Mouse (Mus musculus) megakaryocyte progenitor cell, adult 5-6 weeks (primary cell): ENCODE measurements around the gene Spcs3. TPM values are rescaled to one million over a fixed set of nuclear protein-coding genes. Genes with fewer than 3 reads are reported as not detected.
"Not testable (repeated sequence)": the region's sequence is repeated elsewhere in the genome, so short reads cannot be mapped to it uniquely, and the experiment has no call there.

ENCODE experiments used
- ATAC-seq: replicated peaks from 2 replicates; pipeline ENCODE4 v1.8.0; 2016; ENCODE audit warnings: mild to moderate bottlenecking, moderate TSS enrichment, inconsistent platforms; ENCODE audit not compliant: poor library complexity
- total RNA-seq, 2 experiments: library from RNA; stranded (forward) in 1 of 2; stranded (reverse) in 1 of 2; fragments of 157-497, 149-512 nt in 1 of 2; fragments of 200-1000 nt in 1 of 2; gene quantifications; 2 replicates each; pipeline versions ENCODE4 v1.2.3 to v1.2.4; 2015 to 2017

The Spcs3 gene
- total RNA-seq (2015), result 245 and 259 TPM in 2 replicates
- total RNA-seq (2017), result 171 and 192 TPM in 2 replicates

- peak; percentile 89 for ATAC-seq
Measured at GRCm38 (mm10) chr8:54529382-54530296, at the start of gene Spcs3, which contains the start of gene Asb5. Spcs3 (minus strand) TSS chr8:54529998. Asb5 (plus strand) TSS chr8:54529580.

DNA sequence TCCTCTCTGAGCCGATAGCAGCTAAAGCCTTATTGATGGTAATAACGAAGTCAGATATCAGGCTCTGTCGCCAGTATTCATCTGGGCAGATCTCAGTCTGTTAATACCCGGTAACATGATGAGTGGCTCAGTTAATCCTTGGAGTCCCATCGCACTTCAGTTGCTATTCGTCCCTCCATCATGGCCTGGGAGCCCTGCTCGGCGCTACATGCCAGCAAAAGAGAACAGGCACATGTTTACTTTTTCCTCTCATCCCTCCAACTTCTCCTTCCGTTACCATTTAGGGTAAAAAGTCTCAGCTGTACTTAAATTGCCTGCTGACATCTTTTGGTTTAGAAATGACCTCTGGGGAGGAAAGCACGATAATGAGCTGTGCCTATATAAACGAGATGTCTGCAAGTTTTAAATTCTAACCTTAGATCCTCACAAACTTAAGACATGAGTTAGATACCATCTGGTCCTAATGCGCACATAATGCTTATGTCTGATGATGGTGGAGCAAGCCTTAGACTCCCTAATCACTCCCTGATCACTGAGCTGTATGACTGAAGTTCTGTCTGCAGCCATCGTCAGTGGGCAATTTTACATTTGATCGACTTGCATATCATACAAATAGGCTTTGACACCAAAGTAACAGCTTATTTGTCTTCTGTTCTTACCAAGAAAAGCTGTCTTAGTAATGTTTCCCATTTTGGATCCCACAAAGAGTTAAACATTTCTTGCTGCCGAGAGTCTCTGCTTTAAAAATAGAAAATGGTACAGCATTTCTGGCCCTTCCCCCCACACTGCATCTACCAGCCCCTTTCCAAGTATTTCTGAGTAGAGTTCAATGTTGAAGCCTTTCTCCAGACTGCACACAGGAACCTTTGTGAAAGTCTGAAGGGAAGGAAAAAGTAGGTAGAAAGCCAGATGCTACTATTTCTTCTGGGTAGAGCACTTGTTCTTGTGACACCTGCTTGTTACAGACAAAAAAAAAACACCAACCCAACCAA lies 41.1 kb upstream of the Spcs3 start:
- ATAC-seq, result no peak

DNA sequence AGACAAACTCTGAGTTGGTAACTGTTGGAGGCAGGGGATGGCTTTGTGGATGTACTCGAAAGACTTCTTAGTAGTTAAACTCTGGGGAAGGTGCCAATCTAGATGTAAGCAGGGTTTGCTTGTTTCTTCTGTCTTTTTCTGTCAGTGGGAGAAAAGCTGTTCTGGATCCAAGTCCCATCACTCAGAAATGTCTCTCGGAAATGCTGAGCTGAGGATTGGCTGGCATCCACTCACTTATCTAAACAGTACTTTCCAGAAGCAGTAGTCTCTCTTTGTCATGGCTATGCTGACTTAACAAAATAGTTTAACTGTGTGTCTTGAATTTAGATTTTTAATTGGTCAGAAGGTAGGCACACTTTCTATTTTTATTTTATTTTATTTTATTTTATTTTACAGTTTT lies 37.4 kb upstream of the Spcs3 start:
- ATAC-seq, result no peak

DNA sequence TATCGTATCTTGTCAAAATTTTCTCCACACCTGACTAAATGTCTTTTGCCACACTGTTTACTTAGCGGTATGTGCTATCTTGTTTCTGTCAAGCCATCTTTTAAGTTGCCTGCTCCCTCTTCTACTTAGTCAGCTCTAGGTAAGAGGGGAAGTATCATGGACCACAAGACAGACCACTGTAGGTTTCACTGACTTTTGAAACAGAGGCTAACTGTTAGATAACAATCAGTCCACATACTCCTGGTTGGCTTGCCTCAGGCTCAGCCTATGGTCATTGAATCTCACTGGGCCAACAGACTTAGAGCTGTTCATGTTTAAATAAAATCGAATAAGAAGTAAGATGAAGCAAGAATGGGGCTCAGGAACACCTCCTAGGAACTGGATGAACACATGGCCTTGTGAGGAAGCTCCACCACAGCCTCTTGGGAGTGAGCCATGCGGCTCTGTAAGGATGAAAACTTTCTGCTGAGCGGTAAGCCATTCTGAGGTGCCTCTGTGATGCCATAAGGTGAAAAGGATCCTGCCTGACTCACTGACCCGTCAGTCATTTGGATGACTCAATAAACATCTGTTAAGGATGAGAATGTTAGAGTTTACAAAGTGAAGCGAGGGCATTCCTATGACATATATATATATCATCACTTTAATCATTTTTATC lies 35.9 kb upstream of the Spcs3 start:
- ATAC-seq, result peak; percentile 76

- no peak for ATAC-seq
Measured at GRCm38 (mm10) chr8:54565181-54565580, 35.4 kb upstream of the Spcs3 start.

GRCm38 (mm10) chr8:54562137-54562536 lies 32.3 kb upstream of the Spcs3 start:
- peak; percentile 71 for ATAC-seq

DNA sequence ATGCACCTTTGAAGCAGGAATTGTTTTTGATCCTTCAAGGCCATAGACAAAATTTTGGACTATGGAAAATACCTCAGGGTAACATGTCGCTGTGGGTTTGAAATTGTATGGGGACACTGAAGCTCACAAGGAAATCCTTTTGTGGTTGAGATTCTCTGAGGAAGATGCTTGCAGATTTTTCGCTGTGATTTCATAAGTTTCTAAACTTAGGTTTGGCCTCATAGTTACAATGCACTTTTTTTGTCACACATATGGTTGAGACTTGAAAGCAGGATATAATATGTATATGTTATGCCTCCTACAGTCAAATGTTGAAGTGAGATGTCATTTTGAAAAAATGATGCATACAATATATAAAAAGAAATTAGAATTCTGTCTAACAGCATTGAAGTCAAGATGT lies 25.1 kb upstream of the Spcs3 start:
- no peak for ATAC-seq

DNA sequence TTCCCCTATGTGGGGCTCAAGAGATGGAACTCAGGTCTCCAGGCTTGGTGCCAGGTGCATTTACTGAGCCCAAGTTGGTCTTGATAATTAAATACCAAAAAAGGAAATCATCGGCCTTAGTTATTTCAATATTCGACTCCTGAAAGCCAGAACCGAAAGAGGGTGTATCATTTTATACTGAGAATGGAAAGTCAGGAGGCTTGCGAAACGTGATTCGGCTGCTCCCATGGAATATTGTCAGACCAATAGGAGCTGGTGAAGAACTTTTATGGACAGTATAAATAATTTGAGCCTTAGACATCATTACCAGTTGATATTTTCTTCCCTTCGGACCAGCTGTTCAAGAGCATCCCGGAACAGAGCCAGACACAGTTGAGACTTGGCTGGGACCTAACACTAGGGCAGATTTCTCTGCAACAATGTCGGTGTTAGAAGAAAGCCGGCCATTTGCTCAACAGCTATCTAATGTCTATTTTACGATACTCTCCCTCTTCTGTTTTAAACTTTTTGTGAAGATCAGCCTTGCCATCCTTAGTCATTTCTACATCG lies 20.3 kb upstream of the Spcs3 start:
- no peak for ATAC-seq

- no peak for ATAC-seq
Measured at GRCm38 (mm10) chr8:54548383-54548782, 18.6 kb upstream of the Spcs3 start.

DNA sequence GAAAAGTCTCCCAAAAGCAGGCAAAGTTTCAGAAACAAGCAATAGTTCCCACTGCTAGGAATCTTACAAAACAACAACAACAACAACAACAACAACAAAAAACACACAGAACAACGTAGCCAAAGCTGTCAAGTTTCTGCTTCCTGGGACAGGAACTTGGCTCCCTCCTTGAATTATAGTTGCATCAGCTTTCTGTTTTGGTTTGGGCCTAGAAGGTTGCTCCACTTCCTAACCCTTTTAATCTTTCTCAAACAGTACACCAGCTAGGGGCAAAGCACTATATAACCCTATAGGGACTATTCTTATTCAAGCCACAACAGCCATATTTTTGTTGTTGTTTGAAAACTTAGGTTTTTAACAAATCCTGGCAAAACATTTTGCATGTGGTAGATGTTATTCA lies 11.5 kb upstream of the Spcs3 start:
- peak; percentile 57 for ATAC-seq

GRCm38 (mm10) chr8:54537285-54537684 lies 7.5 kb upstream of the Spcs3 start:
- peak; percentile 93 for ATAC-seq

- ATAC-seq, result no peak
Measured at GRCm38 (mm10) chr8:54535172-54535571, 5.4 kb upstream of the Spcs3 start.

DNA sequence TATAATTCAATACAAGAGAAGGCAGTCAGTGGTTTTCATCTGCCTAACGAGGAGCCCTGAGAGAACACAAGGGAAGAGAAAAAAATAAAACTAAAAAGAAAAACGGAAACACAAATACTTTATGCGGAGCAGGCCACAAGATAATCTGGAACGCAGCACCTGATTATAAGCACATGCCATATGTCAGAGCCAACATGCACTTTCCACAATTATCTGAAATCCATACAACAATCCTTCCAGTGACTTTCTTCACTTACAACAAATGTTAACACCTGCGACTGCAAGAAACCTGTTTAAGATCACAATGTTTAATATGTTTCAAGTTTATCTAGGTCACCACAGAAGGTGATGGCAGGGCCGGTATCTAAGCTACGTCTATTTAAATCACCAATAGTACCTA lies 1.2 kb downstream of the Spcs3 start:
- ATAC-seq, result no peak

- no peak for ATAC-seq
Measured at GRCm38 (mm10) chr8:54526700-54527099, 3.1 kb downstream of the Spcs3 start.

DNA sequence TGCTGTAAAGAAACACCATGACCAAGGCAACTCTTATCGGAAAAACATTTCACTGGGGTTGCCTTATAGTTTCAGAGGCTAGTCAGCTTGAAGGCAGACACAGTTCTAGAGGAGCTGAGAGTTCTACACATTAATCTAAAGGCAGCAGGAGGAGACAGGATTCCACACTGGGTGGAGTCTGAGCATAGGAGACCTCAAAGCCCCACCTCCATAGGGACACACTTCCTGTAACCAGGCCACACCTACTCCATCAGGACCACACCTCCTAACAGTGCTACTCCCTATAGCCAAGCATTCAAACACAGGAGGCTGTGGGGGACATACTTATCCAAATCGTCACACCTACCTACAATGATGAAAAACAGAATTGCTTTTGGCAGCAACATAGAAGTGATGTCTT lies 4.2 kb downstream of the Spcs3 start:
- ATAC-seq, result peak; percentile 45

- ATAC-seq, result no peak
Measured at GRCm38 (mm10) chr8:54520516-54520915, 9.3 kb downstream of the Spcs3 start.

DNA sequence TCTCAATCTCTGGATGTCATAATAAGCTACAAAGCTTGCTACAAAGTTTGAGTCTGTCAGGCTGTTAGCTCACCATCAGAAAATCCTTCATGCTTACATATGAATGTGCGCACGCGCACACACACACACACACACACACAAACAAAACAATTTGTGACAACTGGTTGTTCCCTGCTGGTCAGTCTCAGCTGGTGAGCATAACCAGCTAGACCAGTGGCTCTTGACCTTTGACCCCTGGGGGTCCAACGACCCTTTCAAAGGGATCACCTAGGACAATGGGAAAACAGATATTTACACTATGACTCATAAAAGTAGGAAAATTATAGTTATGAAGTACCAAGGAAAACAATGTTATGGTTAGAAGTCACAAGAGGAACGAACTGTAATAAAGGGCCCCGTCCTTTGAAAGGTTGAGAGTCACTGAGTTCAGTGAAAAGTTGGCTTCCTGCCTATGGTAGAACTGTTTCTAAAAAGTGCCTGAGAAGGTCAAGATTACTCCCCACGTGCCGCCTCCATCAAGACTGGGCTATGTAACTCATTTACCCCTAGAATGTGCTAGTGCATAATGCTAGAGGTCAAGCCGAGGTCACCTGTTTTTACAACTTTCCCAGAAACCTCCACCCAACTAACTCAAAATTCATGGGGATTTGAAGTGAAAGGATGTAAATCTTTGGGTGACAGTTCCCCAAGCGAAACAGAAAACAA lies 10.9 kb downstream of the Spcs3 start:
- no peak for ATAC-seq

DNA sequence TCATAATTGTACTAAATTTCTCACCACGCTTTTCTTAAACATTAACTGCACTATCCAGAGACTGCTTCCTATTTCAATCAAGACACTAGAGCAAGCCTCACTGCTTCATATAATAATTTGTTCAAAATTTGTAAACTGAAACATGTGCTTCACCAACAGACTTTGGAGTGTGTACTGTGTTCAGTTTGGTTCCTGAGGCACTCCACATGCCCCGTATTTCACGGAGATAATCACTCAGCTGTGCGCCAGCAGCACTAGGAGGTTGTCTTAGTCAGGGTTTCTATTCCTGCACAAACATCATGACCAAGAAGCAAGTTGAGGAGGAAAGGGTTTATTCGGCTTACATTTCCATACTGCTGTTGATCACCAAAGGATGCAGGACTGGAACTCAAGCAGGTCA lies 17.6 kb downstream of the Spcs3 start:
- ATAC-seq, result not testable (repeated sequence)

- ATAC-seq, result peak; percentile 59
Measured at GRCm38 (mm10) chr8:54511791-54512190, 18.0 kb downstream of the Spcs3 start.

DNA sequence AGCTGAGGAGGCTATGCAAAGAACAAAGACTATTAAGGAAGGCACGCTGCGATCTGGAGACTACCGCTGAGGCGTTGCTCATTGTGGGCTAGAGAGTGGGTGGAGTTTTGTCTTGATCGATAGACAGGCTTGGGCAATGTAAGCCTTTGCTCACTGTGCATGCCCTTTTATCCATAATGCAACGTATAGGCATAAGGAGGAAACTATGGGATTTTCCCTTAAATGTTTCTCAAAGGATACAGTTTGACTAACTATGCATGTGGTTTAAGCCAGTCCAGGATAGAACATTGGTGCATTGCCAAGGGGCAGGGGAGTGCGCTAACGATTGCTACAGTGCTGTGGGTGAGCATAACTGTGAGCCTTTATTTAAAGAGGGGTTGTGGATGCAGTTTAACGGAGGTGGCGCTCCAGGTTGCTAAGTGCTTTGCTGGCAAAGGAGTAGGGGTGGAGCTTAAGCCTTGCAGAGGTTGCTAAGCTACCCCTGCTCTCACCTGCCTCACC lies 20.5 kb downstream of the Spcs3 start:
- ATAC-seq, result peak; percentile 64
